Mouse (Mus musculus) left cerebral cortex, postnatal 36 days (tissue): ENCODE data around the gene Prr36. TPM values are rescaled to one million over a fixed set of nuclear protein-coding genes. Genes with fewer than 3 reads are reported as not detected.

Source experiments
- DNase-seq, 2 experiments: peaks; one replicate each; pipeline ENCODE4 v3.0.0; 2021 to 2022; ENCODE audit warnings: low spot score in 2 of 2, mixed read lengths in 1 of 2
- intact Hi-C: fragments of 180-260 bp; cut with DNase I; formaldehyde crosslinking; loops from one replicate; pipeline ENCODE4 v1.15.1; 2025
- total RNA-seq, 2 experiments: library from RNA; stranded (reverse); gene quantifications; 2 replicates each; pipeline ENCODE4 v1.2.3; 2021

Prr36 gene
- total RNA-seq, 2 experiments from 2014 or later, result 47.8 to 48.7 TPM

- intact Hi-C loops, result no loop called here
- DNase-seq, result no peak
Observed at GRCm38 (mm10) chr8:4165176-4165851, 51.9 kb downstream of the Prr36 start.

- DNase-seq, result no peak
- intact Hi-C loops, result no loop called here
Observed at GRCm38 (mm10) chr8:4162786-4163185, 54.5 kb downstream of the Prr36 start.

Other genes starting within 250 kb of the Prr36 start
- gene Cd209f, start 111.6 kb downstream of the Prr36 start, total RNA-seq, result not detected
- gene Cd209g, start 83.4 kb downstream of the Prr36 start, total RNA-seq, result not detected
- 100 to 1,000 TPM; 104 to 117 TPM for gene Evi5l, start 50.9 kb downstream of the Prr36 start, total RNA-seq
- gene Lrrc8e, start 9.4 kb upstream of the Prr36 start, total RNA-seq, result not detected
- gene Map2k7, start 21.3 kb upstream of the Prr36 start, total RNA-seq, result 10 to 100 TPM; 96.5 to 97.2 TPM
- 1 to 10 TPM in 1 of 2 experiments, not detected in 1; 1.4 TPM for gene Gm49320, start 21.4 kb upstream of the Prr36 start, total RNA-seq
- 10 to 100 TPM in 1 of 2 experiments, 1 to 10 TPM in 1; 6.4 to 14.1 TPM for gene Tgfbr3l, start 30.8 kb upstream of the Prr36 start, total RNA-seq
- 10 to 100 TPM; 28.5 to 36.5 TPM for gene Snapc2, start 35.6 kb upstream of the Prr36 start, total RNA-seq
- gene Ctxn1, start 41.8 kb upstream of the Prr36 start, total RNA-seq, result 100 to 1,000 TPM; 599 to 686 TPM
- gene Timm44, start 58.5 kb upstream of the Prr36 start, total RNA-seq, result 10 to 100 TPM; 58.9 to 75.6 TPM
- gene Ccl25, start 107.8 kb upstream of the Prr36 start, total RNA-seq, result 10 to 100 TPM; 14.7 to 32.5 TPM
- gene Elavl1, start 108.0 kb upstream of the Prr36 start, total RNA-seq, result 10 to 100 TPM; 67.1 to 79.3 TPM